Mouse (Mus musculus): ENCODE results near the gene Slc22a21.

Slc22a21 gene

DNA sequence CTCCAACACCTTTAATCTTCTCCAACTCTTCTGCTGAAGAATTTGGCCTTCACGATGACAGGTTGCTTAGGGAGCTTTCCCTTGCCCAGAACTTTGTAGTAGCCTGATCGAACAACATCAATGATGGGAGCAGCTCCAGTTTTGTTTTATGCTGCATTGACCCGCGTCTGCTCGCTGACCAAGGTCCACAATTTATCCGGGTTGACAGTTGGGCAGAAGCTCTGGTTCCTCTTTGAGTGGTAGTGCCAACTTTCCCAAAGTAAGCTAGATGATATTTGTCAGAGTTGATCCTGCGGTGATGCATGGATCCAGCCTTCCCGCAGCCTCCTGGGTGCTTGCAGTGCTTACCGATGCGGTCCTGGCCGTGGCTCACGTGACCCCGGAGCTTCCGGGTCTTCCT, 77.4 kb downstream of the Slc22a21 start:
- no peaks in the 10 kb centered on the region for H3K27me3 ChIP-seq (ENCODE audit: control insufficient read depth, insufficient read depth, low read length, poor library complexity, severe bottlenecking)
- no peak for DNase-seq (ENCODE audit: low read depth, low spot score)
- H3K36me3 ChIP-seq (ENCODE audit: control insufficient read depth, insufficient read depth, low read length, poor library complexity, severe bottlenecking): no peaks in the 10 kb centered on the region

DNA sequence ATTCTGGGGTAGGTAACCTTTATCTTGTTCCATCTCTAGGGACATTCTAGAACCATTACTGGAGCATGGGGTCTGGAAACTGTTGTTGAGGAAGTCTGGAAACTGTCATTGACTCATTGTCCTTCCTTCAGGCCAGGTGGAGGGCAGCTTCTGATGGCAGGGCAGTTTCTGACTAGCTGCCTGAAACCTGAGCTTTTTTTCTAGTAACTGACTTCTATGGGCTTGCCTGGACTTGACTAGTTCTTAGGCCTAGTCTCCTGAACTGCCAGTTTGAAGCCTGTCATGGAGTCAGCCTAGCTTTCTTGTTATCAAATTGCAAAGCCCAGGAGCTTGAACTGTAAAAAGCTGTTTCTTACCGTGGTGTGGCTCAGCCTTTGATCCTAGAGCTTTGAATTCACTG, 79.1 kb downstream of the Slc22a21 start:
- DNase-seq (ENCODE audit: low read depth, low spot score): no peak
- H3K36me3 ChIP-seq (ENCODE audit: control insufficient read depth, insufficient read depth, low read length, poor library complexity, severe bottlenecking): no peaks in the 10 kb centered on the region
- no peaks in the 10 kb centered on the region for H3K27me3 ChIP-seq (ENCODE audit: control insufficient read depth, insufficient read depth, low read length, poor library complexity, severe bottlenecking)

DNA sequence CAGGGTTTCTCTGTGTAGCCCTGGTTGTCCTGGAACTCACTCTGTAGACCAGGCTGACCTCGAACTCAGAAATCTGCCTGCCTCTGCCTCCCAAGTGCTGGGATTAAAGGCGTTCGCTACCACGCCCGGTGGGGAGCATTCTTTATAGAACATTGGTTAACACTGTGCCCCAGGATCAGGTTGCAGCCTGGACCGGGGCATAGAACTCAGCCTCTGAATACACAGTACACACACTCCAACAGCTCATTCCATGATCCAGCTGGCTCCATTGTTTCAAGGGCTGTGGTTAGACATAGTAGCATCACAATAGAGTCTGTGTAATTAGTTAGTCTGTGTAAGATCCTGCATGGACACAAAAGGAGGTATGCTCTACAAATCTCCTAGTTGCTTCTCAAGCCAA, 80.2 kb downstream of the Slc22a21 start:
- H3K36me3 ChIP-seq (ENCODE audit: control insufficient read depth, insufficient read depth, low read length, poor library complexity, severe bottlenecking): no peaks in the 10 kb centered on the region
- no peak for DNase-seq (ENCODE audit: low read depth, low spot score)
- H3K27me3 ChIP-seq (ENCODE audit: control insufficient read depth, insufficient read depth, low read length, poor library complexity, severe bottlenecking): no peaks in the 10 kb centered on the region

Data from splenic B cell, adult 2 months (primary cell).